Mouse (Mus musculus): Measurements from ENCODE around the gene Tcam1. TPM values are rescaled to one million over a fixed set of nuclear protein-coding genes. Genes with fewer than 3 reads are reported as not detected.

Gene Tcam1
- polyA plus RNA-seq, 1 experiment from 2014 or later: 0.15 TPM

DNA sequence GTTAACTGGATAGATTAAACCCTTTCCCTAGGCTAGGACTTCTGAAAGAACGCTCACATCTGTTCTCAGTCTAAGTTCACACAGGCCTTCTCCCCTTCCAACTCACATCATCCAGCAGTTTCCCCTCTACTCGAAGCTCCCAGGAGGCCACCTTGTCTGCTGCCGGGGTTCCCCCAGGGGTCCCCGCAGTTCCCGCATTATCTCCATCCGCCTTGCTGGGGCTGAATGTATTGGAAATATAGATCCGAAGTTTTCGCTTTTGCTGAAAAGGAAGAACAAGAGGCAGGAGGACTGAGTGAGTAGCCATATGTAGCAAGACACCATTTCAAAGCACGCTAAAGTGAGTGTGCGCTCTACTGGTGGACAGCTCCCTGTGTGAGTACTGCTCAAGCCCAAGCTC is 10.0 kb upstream of the Tcam1 start:
- H3K9ac ChIP-seq: no peak overlapping the region
- peaks cover 38% of the 10 kb centered on the region for H3K4me1 ChIP-seq
- no peak for ATAC-seq (ENCODE audit: low FRiP score)
- no peak overlapping the region for H3K4me3 ChIP-seq
- no peaks in the 10 kb centered on the region for H3K27me3 ChIP-seq
- peaks cover 61% of the 10 kb centered on the region for H3K36me3 ChIP-seq
- H3K27ac ChIP-seq: no peak overlapping the region
- H3K9me3 ChIP-seq (replicated peaks): no peaks in the 10 kb centered on the region
- 91% methylated on average over 10 of the region's 10 CpGs for WGBS
- no peak overlapping the region for H3K4me2 ChIP-seq (replicated peaks)

- WGBS: 66% methylated on average over 14 of the region's 15 CpGs
Observed at GRCm38 (mm10) chr11:106267311-106267852, 9.1 kb upstream of the Tcam1 start.

DNA sequence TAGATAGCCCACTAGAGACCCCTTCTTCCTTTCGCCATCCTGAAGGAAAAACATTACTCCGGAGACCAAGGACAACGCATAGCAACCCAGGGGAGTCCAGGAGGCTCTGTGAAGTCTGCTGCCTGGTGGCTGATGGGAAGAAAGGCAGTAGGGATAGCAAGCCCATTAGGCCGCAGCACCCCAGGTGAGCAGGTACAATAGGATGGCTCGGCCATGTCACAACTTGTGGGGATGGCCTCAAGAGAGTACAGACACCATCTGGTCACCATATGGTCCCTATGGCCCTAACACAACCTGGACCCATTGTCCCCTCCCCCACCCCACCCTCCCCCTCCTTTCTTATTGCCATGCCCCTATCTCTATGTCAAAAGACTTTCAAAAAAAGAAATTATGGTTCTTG is 8.6 kb upstream of the Tcam1 start:
- H3K4me2 ChIP-seq (replicated peaks): no peak overlapping the region
- no peaks in the 10 kb centered on the region for H3K9me3 ChIP-seq (replicated peaks)
- peaks cover 41% of the 10 kb centered on the region for H3K4me1 ChIP-seq
- H3K9ac ChIP-seq: 0 out of 2 replicates have a peak overlapping the region, but pooled peaks have one; percentile 35
- H3K27me3 ChIP-seq: no peaks in the 10 kb centered on the region
- no peak overlapping the region for H3K4me3 ChIP-seq
- H3K36me3 ChIP-seq: peaks cover 47% of the 10 kb centered on the region
- peak overlapping the region; percentile 86 for H3K27ac ChIP-seq
- WGBS: 45% methylated on average over 5 of the region's 5 CpGs
- ATAC-seq (ENCODE audit: low FRiP score): no peak

More at GRCm38 (mm10) chr11:106267311-106267852, 9.1 kb upstream of the Tcam1 start:
- H3K27me3 ChIP-seq: no peaks in the 10 kb centered on the region
- H3K9me3 ChIP-seq (replicated peaks): no peaks in the 10 kb centered on the region
- peaks cover 41% of the 10 kb centered on the region for H3K4me1 ChIP-seq
- ATAC-seq (ENCODE audit: low FRiP score): no peak
- H3K4me3 ChIP-seq: no peak overlapping the region
- H3K27ac ChIP-seq: peak overlapping the region; percentile 86
- 0 out of 2 replicates have a peak overlapping the region, but pooled peaks have one; percentile 35 for H3K9ac ChIP-seq
- H3K4me2 ChIP-seq (replicated peaks): no peak overlapping the region
- H3K36me3 ChIP-seq: peaks cover 51% of the 10 kb centered on the region

GRCm38 (mm10) chr11:106268326-106269059 is 8.0 kb upstream of the Tcam1 start:
- ATAC-seq (ENCODE audit: low FRiP score): no peak

DNA sequence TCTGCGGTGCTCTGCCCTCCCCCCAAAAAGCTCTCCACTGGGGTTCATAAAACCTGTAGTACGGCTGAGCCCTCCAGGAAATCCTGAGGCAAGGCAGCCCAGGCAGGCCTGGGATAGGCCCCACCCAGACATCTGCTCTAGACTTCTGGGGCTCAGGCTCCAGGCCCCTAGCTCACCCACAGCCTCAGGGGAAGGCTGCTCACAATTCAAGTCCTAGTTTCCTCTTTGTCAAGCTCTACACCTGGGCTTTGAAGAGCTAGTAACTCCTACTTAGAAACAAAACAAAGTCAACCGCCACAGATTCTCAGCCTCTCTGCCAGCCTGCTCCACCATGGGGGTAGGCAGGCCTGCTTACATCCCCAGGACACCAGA is 7.4 kb upstream of the Tcam1 start:
- Histone ChIP-seq H3K27me3 (no peaks in the 10 kb centered on the region), H3K4me1 (peaks cover 46% of the 10 kb centered on the region), H3K4me2 (replicated peaks) (peak overlapping the region; percentile 27; the same call in 1 of the 2 replicates), H3K27ac (peak overlapping the region; percentile 86), H3K9ac (peak overlapping the region; percentile 20; the same call in 1 of the 2 replicates), H3K4me3 (peak overlapping the region; percentile 1; the same call in 1 of the 2 replicates), H3K9me3 (replicated peaks) (no peaks in the 10 kb centered on the region), H3K36me3 (peaks cover 35% of the 10 kb centered on the region)
- WGBS: 31% methylated on average over 3 of the region's 3 CpGs
- ATAC-seq (ENCODE audit: low FRiP score): no peak

More at GRCm38 (mm10) chr11:106268326-106269059, 8.0 kb upstream of the Tcam1 start:
- WGBS: 39% methylated on average over 8 of the region's 8 CpGs
- no peaks in the 10 kb centered on the region for H3K9me3 ChIP-seq (replicated peaks)
- peak overlapping the region; percentile 35; the same call in 1 of the 2 replicates for H3K9ac ChIP-seq
- no peak overlapping the region for H3K4me3 ChIP-seq
- peaks cover 45% of the 10 kb centered on the region for H3K4me1 ChIP-seq
- H3K27me3 ChIP-seq: no peaks in the 10 kb centered on the region
- peaks cover 40% of the 10 kb centered on the region for H3K36me3 ChIP-seq
- peak overlapping the region; percentile 86 for H3K27ac ChIP-seq
- H3K4me2 ChIP-seq (replicated peaks): peak overlapping the region; percentile 27

GRCm38 (mm10) chr11:106271131-106271793 is 5.2 kb upstream of the Tcam1 start:
- Histone ChIP-seq H3K27ac (peak overlapping the region; percentile 52), H3K9me3 (replicated peaks) (no peaks in the 10 kb centered on the region), H3K4me2 (replicated peaks) (peak overlapping the region; percentile 77), H3K4me1 (peaks cover 46% of the 10 kb centered on the region), H3K9ac (peak overlapping the region; percentile 99), H3K27me3 (no peaks in the 10 kb centered on the region), H3K4me3 (peak overlapping the region; percentile 99), H3K36me3 (peaks cover 13% of the 10 kb centered on the region)
- no peak for ATAC-seq (ENCODE audit: low FRiP score)
- WGBS: 43% methylated on average over 5 of the region's 5 CpGs

GRCm38 (mm10) chr11:106271794-106272643 is 4.5 kb upstream of the Tcam1 start:
- 2% methylated on average over 41 of the region's 41 CpGs for WGBS
- H3K9me3 ChIP-seq (replicated peaks): no peaks in the 10 kb centered on the region
- peak overlapping the region; percentile 99 for H3K9ac ChIP-seq
- peak overlapping the region; percentile 77 for H3K4me2 ChIP-seq (replicated peaks)
- peak overlapping the region; percentile 99 for H3K4me3 ChIP-seq
- peaks cover 44% of the 10 kb centered on the region for H3K4me1 ChIP-seq
- ATAC-seq (ENCODE audit: low FRiP score): peak; percentile 44; the same call in 1 of the 2 replicates
- H3K36me3 ChIP-seq: peaks cover 5% of the 10 kb centered on the region; the same call in 1 of the 2 replicates
- peak overlapping the region; percentile 90 for H3K27ac ChIP-seq
- no peaks in the 10 kb centered on the region for H3K27me3 ChIP-seq

- Histone ChIP-seq H3K27me3 (peaks cover 1% of the 10 kb centered on the region; the same call in 1 of the 2 replicates), H3K4me1 (peaks cover 37% of the 10 kb centered on the region), H3K4me2 (replicated peaks) (peak within 1 kb of the TSS; percentile 77), H3K27ac (peak within 1 kb of the TSS; percentile 90), H3K36me3 (no peaks in the 10 kb centered on the region), H3K9ac (peak within 1 kb of the TSS; percentile 99), H3K9me3 (replicated peaks) (no peaks in the 10 kb centered on the region), H3K4me3 (peak within 1 kb of the TSS; percentile 99)
- peak; percentile 93 for ATAC-seq (ENCODE audit: low FRiP score)
- WGBS: under 1% methylated on average over 71 of the region's 72 CpGs
Observed at GRCm38 (mm10) chr11:106272644-106273310, 3.7 kb upstream of the Tcam1 start, which contains the start of gene Smarcd2. Gene Smarcd2, minus strand, starts transcription at chr11:106272972.

DNA sequence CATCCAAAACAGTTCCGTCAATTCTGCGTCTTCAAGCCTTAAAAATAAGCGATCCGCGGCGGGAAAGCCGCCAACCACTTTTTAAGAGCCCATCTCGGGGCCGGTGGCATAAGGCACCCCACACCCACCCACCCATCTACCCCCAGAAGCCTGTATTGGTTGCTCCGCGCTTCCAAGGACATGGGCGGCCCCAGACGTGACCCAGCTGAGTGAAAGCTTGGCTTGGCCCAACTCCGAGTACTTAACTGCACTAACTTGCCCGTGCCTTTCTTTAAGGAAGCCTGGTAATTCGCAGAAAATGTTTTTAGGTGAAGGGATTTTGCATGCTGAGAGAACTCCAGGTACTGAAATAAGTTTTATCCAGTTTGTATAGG is 3.2 kb upstream of the Tcam1 start:
- WGBS: 18% methylated on average over 16 of the region's 16 CpGs
- H3K27ac ChIP-seq: peak overlapping the region; percentile 76
- H3K27me3 ChIP-seq: peaks cover 5% of the 10 kb centered on the region; the same call in 1 of the 2 replicates
- peak overlapping the region; percentile 99 for H3K4me3 ChIP-seq
- peaks cover 32% of the 10 kb centered on the region for H3K4me1 ChIP-seq
- H3K4me2 ChIP-seq (replicated peaks): peak overlapping the region; percentile 77
- H3K36me3 ChIP-seq: no peaks in the 10 kb centered on the region
- peak overlapping the region; percentile 57 for H3K9ac ChIP-seq
- ATAC-seq (ENCODE audit: low FRiP score): peak; percentile 30
- no peaks in the 10 kb centered on the region for H3K9me3 ChIP-seq (replicated peaks)

DNA sequence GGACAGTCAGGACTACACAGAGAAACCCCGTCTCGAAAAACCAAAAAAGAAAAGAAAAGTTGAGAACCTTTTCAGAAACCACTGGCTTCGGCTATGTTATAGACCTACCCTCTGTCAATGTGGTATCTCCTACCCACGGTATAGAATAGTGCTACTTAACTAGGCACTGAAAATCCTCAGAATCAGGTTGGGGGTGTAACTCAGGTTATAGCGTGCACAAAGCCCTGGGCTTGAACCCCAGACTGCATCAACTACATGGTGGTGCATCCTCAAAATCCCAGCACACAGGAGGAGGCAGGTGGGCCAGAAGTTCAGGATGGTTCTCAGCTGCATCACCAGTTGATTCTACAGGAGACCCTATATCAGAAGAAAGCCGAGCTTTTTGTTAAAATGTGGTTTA is 2.7 kb upstream of the Tcam1 start:
- Histone ChIP-seq H3K36me3 (no peaks in the 10 kb centered on the region), H3K27me3 (peaks cover 5% of the 10 kb centered on the region; the same call in 1 of the 2 replicates), H3K4me2 (replicated peaks) (peak overlapping the region; percentile 77), H3K4me1 (peaks cover 26% of the 10 kb centered on the region), H3K9me3 (replicated peaks) (no peaks in the 10 kb centered on the region), H3K9ac (no peak overlapping the region), H3K27ac (no peak overlapping the region), H3K4me3 (0 out of 2 replicates have a peak overlapping the region, but pooled peaks have one; percentile 99)
- 96% methylated on average over 6 of the region's 6 CpGs for WGBS
- ATAC-seq (ENCODE audit: low FRiP score): no peak

- no peak overlapping the region for H3K4me2 ChIP-seq (replicated peaks)
- ATAC-seq (ENCODE audit: low FRiP score): no peak
- H3K9ac ChIP-seq: no peak overlapping the region
- no peak overlapping the region for H3K27ac ChIP-seq
- H3K4me1 ChIP-seq: peaks cover 21% of the 10 kb centered on the region
- H3K9me3 ChIP-seq (replicated peaks): no peaks in the 10 kb centered on the region
- H3K4me3 ChIP-seq: no peak overlapping the region
- H3K27me3 ChIP-seq: peaks cover 5% of the 10 kb centered on the region; the same call in 1 of the 2 replicates
- no peaks in the 10 kb centered on the region for H3K36me3 ChIP-seq
- 88% methylated on average over 1 of the region's 1 CpGs for WGBS
Observed at GRCm38 (mm10) chr11:106274374-106274773, 2.1 kb upstream of the Tcam1 start.

Data from hindbrain, embryonic 12.5 days (tissue).